Mouse (Mus musculus) right cerebral cortex, postnatal 14 days (tissue): ENCODE data around the gene Smchd1.
A peak's percentile ranks its signal among the peaks of the same experiment; 100 is the strongest.
"Not testable (repeated sequence)": the region's sequence is repeated elsewhere in the genome, so short reads cannot be mapped to it uniquely, and the experiment has no call there.

ENCODE experiments used
- DNase-seq: peaks from one replicate; pipeline ENCODE4 v3.0.0; 2022

Smchd1 gene

DNA sequence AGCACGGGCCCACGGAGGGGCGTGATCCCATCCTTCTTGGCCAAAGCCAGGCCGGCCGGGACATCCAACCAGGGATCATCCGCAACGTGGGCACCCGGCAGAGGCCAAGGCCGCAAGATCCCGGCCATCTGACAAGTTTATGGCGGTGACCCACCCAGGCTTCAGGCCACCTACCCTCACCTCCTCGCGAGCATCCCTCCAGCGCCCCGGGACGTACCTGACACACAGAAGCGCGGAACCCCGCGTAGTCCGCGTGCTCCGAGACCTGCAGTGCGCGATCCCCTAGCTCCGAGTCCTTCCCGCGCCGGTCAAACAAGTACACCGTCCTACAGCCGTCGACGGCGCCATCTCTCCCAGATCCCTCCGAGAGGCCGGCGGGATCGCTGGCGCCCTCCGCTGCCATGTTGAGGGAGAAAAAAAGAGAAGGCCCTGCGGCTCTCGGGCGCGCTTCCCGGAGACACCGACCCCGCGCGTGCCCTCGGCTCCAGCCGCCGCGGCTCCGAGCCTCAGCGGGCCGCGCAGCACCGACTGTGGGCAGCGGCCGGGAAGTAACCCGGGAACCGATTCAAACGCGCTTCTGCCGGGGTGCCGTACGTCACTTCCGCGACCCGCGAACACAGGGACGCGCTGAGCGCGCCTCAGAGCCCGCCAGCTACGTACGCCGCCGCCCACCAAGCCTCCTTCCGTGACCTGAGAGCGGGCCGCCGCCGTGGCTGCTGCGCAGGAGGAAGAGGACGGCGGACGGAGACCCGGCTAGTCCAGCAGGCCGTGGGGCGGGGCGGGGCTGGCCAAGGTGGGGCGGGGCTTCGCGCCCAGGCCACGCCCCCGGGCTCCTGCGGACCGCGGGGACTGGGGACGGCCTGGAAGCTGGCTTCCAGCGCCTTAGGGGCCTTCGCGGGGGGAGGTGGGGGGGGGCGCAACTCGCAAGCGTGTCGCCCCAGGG, at the start of gene Smchd1:
Smchd1 (minus strand) TSS at position 582 of the 943 bp plus-strand sequence.
- DNase-seq, result peak; percentile 94

DNA sequence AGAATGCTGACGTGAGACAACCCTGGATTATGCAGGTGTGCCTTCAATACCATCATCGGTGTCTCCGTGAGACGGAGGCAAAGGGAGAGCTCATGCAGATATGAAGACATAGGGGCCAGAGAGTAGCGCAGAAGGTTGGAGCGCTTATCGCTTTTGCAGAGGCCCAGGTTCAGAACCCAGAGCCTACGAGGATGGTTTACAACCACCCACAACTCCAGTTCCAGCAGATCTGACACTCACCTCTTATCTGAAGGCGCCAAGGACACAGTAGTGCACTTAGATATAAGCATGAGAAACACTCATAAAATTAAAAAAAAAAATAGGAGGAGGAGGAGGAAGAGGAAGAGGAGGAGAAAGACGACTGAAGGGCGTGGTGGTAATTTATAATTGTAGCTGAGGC, 35.2 kb upstream of the Smchd1 start:
- no peak for DNase-seq

GRCm38 (mm10) chr17:71506832-71507231, 31.7 kb upstream of the Smchd1 start:
- DNase-seq, result no peak

DNA sequence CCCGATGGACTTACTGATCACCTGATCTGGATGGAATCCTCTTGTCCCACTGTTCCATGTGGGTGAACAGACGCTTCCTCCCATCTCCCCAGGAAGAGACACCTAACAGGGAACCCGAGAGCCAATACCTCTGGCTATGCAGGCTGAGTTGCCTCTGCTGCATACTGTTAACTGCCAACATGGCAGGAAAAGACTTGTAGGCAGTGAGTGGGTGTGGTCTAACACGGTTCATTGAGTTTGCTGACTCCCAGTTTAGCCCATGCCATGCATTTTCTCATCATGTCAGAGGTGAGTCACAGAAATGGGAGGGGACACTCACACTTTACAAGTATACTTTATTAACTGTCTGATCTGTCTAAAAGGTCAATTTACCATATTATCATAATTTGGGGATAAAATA, 20.6 kb upstream of the Smchd1 start:
- no peak for DNase-seq

- DNase-seq, result no peak
Measured at GRCm38 (mm10) chr17:71491332-71491686, 16.2 kb upstream of the Smchd1 start.

GRCm38 (mm10) chr17:71490666-71491331, 15.7 kb upstream of the Smchd1 start:
- no peak for DNase-seq

DNA sequence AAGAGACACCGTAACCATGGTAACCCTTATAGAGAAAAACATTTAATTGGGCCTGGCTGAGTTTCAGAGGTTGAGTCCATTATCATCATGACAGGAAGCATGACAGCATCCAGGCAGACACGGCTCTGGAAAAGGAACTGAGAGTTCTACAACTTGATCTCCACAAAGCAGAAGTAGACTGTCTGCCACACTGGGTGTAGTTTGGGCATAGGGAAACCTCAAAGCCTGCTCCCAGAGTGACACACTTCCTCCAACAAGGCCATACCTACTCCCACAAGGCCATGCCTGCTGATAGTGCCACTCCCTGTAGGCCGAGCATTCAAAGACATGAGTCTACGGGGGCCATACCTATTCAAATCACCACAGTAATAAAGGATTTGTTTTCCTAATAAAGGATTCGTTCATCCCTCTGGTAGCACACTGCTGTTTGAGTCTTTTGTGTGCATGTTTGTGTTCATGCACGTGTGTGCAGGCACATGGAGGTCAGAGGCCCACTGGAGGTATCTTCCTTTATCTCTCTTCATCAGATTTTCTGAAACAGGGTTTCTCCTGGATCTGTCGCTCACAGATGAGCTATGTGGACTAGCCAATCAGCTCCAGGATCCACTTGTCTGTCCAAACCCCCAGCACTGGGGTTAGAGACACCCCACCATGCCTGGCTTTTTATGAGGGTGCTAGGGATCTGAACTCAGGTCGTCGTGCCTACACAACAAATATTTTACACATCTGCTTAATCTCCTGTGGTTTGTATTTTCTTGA, 14.7 kb upstream of the Smchd1 start:
- no peak for DNase-seq

GRCm38 (mm10) chr17:71486231-71486851, 11.2 kb upstream of the Smchd1 start:
- DNase-seq, result no peak

GRCm38 (mm10) chr17:71485791-71486230, 10.7 kb upstream of the Smchd1 start:
- no peak for DNase-seq

- no peak for DNase-seq
Measured at GRCm38 (mm10) chr17:71484711-71485110, 9.6 kb upstream of the Smchd1 start.

DNA sequence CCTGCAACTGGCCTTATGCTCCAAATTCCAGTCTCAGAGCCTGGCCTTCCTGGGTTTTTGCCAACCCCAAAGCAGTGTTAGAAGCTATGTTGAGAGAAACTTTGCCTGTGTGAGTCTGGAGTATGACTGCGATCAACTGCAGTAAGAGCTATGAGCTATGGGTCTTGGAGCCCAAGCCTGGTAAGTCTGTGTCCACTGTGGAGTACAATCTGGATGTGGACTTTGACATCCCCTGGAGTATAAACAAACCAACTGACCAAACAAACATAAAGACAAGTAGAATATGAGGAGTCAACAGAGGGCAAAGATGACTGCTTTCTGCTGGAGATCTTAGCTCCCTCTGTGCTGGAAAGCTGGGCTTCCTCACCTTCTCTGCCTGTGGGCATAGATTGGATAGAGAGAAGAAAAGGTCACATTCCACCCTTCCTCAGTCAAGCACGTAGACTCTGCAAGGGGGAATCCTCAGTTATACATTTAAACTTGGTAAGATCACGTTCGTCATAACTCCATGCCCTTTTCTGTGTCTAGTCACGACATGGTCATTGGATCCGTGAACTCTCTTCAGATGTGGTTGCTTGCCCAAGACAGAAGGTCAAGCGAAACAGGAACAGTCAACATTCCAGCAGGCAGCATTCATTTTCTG, 8.4 kb upstream of the Smchd1 start:
- DNase-seq, result no peak

- DNase-seq, result no peak
Measured at GRCm38 (mm10) chr17:71479381-71479901, 4.3 kb upstream of the Smchd1 start.

GRCm38 (mm10) chr17:71477481-71477880, 2.3 kb upstream of the Smchd1 start:
- no peak for DNase-seq

GRCm38 (mm10) chr17:71476346-71477020, 1.3 kb upstream of the Smchd1 start:
- no peak for DNase-seq

DNA sequence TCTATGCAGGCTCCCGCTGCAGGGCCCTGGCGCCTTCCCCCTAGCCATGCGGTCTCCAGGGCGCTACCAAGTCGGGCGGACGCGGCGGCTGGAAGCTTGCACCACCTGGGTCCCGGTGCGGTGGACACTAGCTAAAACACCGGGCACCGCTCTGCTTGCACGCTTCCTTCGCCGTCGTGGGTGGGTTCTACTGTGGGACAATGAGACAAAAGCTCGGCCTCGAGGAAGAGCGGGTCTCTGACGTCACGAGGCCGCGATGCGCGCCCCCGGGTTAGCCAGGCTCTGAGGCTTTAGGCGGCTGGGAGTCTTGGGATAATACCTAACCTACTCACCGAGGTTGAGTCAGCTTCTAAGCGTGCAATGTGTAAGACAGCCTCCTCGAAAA, 554 bp upstream of the Smchd1 start:
- peak; percentile 55 for DNase-seq

GRCm38 (mm10) chr17:71474128-71474527, 1.0 kb downstream of the Smchd1 start:
- no peak for DNase-seq

- no peak for DNase-seq
Measured at GRCm38 (mm10) chr17:71471261-71471660, 3.9 kb downstream of the Smchd1 start.

- no peak for DNase-seq
Measured at GRCm38 (mm10) chr17:71460312-71460711, 14.8 kb downstream of the Smchd1 start.

- no peak for DNase-seq
Measured at GRCm38 (mm10) chr17:71459818-71460217, 15.3 kb downstream of the Smchd1 start, which contains the start of gene Gm4707. Gene Gm4707, minus strand, starts transcription at chr17:71459918.

- not testable (repeated sequence) for DNase-seq
Measured at GRCm38 (mm10) chr17:71457361-71457760, 17.8 kb downstream of the Smchd1 start.

GRCm38 (mm10) chr17:71445191-71445590, 30.0 kb downstream of the Smchd1 start:
- DNase-seq, result no peak
